Mouse (Mus musculus): ENCODE measurements at regions not wholly inside any gene's neighbourhood (a gene's known extent, or its start where the extent isn't known, plus 50 kb on each side); places are given as distances from the start of the nearest gene placed in this dataset.
"Not testable (repeated sequence)": the region's sequence is repeated elsewhere in the genome, so short reads cannot be mapped to it uniquely, and the experiment has no call there.

DNA sequence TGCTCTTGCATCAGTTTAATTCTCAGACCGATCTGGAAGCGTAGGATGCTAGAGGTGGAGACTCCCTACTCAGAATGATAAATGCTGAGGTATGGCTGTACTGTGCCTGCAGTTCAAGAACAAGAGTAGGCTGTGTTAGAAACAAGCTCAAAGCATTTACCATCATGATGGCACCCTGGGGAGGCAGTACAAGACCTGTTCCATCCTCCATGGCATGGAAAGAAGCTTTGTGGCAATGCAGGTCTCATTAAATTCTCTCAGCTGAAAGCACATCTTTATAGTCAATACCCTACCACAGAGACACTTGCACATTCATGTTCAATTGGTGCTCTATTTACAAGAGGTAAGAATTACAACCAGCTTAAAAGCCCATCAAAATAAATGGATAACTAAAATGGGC is 209.5 kb downstream of the Tbl1xr1 start:
- DNase-seq (ENCODE audit: low spot score) = no peak

DNA sequence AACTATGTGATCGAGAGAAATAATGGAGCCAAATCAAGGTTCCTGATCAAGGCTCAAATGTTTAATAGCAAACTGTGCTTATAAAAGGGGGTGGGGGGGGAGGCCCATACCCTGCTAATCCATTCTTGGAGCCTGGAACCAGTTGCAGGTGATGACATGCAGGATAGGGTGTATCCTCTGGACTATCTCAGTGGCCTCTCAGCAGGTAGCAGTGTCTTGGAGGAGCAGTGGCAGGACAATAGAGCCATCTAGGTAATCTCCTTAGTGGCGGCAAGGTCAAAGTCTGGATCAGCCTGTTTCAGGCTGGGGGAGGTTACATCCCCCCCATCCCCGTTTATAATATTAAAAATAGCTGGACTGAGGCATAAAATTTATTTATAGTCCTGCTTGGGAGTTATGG is 217.0 kb downstream of the Tbl1xr1 start:
- DNase-seq (ENCODE audit: low spot score) = no peak

DNA sequence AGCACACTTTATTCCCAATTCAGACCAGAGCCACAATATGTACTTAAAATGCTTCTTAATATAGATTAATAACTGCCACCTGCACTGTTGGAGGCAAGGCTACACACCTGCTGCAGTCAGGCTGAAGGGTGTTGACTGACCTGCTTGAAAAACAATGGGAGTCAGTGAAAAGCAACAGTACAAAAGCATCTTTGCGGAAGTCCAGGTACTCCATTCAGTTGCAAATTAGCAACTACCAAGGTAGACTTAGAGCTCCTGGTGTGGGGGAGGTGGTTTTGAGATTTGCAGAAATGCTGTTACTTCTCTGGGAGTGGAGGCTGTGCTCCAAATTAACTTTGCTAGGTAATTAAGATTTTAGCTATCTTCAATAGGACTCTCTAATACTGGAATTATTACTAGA is 217.6 kb downstream of the Tbl1xr1 start:
- DNase-seq (ENCODE audit: low spot score) = not testable (repeated sequence)

DNA sequence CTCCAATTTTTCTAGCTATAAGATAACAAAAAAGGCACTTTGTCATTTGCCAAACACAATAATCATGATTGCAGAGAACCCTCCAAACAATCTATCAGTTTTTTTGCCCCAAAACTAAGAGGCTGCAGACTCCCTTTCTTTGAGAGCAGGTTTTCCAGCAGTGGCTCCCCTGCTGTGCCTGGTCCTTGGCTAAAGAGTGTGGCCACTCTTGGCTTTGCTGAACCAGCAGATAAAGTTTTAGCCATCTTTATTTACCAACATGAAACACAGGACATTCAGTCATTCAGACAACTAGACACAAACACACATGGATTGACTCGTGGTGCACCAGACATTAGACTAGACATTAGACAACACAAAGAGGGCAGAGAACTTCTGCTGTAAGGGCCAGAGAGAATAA is 220.5 kb downstream of the Tbl1xr1 start:
- not testable (repeated sequence) for DNase-seq (ENCODE audit: low spot score)

DNA sequence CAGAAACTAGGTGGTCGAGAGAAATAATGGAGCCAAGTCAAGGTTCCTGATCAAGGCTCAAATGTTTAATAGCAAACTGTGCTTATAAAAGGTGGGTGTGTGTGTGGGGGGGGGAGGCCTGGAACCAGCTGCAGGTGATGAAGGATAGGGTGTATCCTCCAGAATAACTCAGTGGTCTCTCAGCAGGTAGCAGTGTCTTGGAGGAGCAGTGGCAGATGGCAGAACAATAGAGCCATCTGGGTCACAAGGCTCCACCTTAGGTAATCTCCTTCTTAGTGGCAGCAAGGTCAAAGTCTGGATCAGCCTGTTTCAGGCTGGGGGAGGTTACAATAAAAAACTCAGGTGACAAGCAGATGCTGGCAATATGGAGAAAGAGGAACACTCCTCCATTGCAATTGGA is 221.4 kb downstream of the Tbl1xr1 start:
- not testable (repeated sequence) for DNase-seq (ENCODE audit: low spot score)

DNA sequence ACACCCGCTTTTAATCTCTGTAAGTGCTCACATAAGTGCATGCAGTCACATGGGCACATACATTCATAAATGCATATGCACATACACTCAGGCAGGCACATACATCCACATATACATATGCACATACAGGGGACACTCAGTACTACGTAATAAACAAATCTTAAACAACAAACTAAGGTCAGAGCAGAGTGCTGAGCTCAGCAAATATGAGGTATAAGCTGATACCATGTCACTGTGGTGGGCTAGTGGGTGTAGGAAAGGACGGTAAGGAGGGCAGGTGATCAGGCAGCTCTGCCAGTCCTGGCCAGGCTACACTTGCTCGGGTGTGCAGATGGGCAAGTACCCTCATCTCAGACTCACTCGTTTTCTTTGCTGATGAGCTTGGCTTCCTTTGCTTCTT is 224.1 kb downstream of the Tbl1xr1 start:
- no peak for DNase-seq (ENCODE audit: low spot score)

DNA sequence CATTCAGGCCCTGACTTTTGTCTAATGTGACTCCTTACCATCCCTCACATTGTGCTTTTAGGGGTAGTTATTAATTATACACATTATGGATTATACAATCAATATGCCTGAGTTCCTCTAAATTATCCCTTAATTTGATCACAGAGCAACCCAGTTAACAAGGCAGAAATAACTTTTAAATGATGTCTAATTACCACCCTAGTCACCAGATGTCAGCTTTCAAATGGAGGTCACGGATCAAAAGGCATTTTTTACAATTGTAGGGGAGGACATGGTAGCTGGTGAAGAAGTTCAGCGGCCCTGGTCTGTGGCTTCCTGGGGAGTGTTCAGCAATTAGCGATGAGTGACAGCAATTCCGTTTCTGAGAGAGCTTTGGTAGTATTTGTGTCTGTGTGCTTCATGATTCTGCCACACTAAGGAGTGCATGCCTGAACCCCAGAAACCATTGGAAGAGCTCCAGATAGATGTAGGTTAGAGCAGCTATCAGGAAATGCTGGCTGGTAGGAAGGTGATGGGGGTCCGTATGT is 225.6 kb downstream of the Tbl1xr1 start:
- no peak for DNase-seq (ENCODE audit: low spot score)

DNA sequence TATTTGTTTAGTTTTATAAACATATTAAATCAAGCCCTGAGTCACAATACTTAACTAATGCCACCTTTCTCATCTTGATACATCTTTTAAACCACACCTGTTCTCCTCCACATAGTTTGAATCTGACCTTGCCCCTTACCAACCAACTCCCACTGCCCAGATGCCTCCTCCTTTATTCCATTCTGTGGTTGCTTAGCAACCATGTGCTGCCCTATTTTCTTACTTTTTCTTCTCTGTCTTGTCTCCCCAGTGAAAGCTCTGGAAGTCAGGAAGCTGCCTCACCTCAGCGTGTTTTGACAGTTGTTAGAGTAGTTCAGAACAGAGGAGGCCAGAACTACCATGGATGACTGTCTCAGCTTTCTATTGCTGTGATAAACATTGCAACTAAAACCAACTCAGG is 227.7 kb downstream of the Tbl1xr1 start:
- DNase-seq (ENCODE audit: low spot score) = peak; percentile 29

DNA sequence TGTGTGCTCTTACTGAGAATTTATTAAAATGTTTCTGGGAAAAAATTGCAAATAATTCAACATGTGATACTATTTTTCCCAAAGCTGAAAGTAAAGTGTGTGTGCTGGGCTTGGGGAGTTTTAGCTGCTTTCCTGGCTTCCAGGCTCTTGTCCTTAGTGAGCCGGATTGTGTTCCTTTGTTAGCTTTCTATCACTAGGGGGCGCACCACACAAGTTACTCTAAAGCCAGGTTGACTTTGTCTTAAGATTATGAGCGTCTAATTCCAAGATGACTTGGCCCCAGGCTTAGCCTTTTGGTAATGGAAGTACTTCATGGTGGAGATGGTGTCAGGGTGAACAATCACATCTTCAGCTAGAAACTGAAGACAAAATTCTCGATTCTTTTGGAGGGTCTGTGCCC is 230.2 kb downstream of the Tbl1xr1 start:
- DNase-seq (ENCODE audit: low spot score) = peak; percentile 35

DNA sequence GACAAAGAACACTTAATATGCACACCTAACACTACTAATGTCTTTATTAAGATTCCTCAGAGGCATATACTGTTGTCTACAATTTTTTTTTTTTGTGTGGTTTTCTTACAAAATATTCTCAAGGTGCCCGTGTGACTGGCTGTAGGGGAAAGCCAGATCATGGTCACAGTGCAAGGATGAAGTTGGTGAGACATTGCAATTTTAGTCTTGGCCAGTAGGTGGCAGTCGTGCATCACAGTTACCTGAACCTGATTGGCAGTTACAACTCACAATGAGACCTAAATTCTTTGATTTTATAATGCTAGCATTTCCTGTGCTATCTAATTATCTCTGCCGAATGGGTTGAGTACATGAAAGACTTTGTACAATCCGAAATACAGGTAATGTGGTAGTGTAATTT is 232.5 kb downstream of the Tbl1xr1 start:
- peak; percentile 87 for DNase-seq (ENCODE audit: low spot score)

DNA sequence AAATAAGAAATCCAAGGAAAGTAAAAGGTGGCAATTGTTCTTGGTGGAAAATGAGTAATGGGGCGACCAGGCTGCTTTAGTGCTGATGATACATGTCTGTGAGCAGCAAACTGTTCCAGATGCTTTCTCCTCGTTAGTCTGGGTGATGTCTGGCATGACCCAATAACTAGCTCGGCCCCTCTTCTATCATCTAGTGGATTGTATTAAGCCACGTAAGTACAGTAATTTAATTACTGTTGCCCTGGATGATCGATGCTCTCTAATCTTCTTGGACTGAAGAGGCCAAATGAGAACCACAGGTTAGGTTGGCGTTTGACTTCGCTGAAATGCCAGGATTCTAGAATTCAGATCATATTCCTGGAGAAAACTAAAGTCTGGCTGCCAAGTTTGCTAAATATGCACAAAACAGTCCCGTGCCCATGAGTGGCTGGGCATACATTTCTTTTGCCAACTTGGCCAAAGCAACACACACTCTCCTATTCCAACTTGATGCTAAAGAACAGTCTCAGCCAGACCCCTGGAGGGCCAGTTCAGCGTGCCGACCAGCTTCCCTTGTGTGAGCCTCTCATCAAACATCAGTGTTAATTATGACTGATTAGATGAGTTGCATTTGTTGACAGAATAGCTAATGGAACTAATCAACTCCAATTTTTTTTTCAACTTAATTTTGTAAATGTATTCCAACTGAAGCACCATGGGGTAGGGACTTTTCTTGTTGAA is 240.2 kb downstream of the Tbl1xr1 start:
- no peak for DNase-seq (ENCODE audit: low spot score)

DNA sequence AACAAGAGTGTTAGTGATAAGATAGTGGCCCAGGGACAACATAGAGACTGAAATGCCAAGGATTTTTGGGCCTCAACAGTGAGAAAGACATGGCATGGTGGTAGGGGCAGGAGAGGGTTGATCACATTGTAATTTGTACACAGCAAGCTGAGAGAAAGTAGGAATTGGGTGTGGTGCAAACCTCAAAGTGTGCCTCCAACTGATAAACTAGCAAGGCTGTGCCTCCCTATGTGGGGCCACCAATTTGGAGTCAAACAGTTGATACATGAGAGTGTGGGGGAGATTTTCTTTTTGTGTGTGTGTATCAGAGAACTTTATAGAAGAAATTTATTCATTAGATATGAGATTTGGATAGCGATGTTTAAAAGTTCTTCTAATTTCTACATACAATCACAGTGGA is 244.0 kb downstream of the Tbl1xr1 start:
- DNase-seq (ENCODE audit: low spot score) = not testable (repeated sequence)

DNA sequence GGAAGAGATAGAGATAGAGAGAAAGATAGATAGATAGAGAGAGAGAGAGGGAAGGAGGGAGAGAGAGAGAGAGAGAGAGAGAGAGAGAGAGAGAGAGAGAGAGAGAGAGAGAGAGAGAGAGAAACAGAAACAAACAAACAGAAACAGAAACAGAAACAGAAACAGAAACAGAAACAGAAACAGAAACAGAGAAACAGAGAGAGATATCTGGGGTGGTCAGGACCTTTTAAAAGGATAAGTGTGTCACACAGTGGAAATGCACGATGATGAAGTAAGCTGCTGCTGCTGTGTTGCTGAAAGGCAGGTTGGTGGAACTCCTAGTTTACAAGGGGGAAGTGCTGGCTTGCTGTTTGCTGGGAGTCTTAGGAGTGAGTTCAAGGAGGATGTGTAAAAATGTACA is 254.8 kb downstream of the Tbl1xr1 start:
- DNase-seq (ENCODE audit: low spot score) = no peak
